Mouse (Mus musculus): Measurements from ENCODE around the gene Lipc. TPM values are rescaled to one million over a fixed set of nuclear protein-coding genes. Genes with fewer than 3 reads are reported as not detected.

Gene Lipc
- polyA plus RNA-seq (2016; fragmentation: Nextera tagmentation; extraction: Ambion mirVana) = not detected in 2 replicates

GRCm38 (mm10) chr9:70952126-70952525, at the start of gene Lipc:
TSS of gene Lipc (minus strand) at chr9:70952226.
- Histone ChIP-seq H3K36me3 (no peaks in the 10 kb centered on the region), H3K4me1 (replicated peaks) (0 out of 2 replicates have a peak, but pooled peaks cover 7% of the 10 kb centered on the region), H3K27ac (no peak within 1 kb of the TSS; the same call in 1 of the 2 replicates), H3K27me3 (ENCODE audit: insufficient read depth, poor library complexity, severe bottlenecking) (no peaks in the 10 kb centered on the region), H3K4me3 (no peak within 1 kb of the TSS), H3K9me3 (no peaks in the 10 kb centered on the region)
- 87% methylated on average over 4 of the region's 4 CpGs for WGBS
- no peak for DNase-seq (ENCODE audit: low spot score)

- WGBS = 81% methylated on average over 4 of the region's 4 CpGs
- no peak overlapping the region for H3K4me3 ChIP-seq
- DNase-seq (ENCODE audit: low spot score) = no peak
These were observed 47.1 kb upstream of the Lipc start for GRCm38 (mm10) chr9:70999161-70999560.

GRCm38 (mm10) chr9:70998719-70999118, 46.7 kb upstream of the Lipc start:
- no peak for DNase-seq (ENCODE audit: low spot score)
- Histone ChIP-seq H3K4me3 (no peak overlapping the region), H3K9me3 (no peaks in the 10 kb centered on the region), H3K27me3 (ENCODE audit: insufficient read depth, poor library complexity, severe bottlenecking) (no peaks in the 10 kb centered on the region), H3K27ac (no peak overlapping the region), H3K4me1 (replicated peaks) (no peaks in the 10 kb centered on the region), H3K36me3 (no peaks in the 10 kb centered on the region)
- 79% methylated on average over 6 of the region's 6 CpGs for WGBS

More at GRCm38 (mm10) chr9:70999161-70999560, 47.1 kb upstream of the Lipc start:
- H3K27me3 ChIP-seq (ENCODE audit: insufficient read depth, poor library complexity, severe bottlenecking) = no peaks in the 10 kb centered on the region
- H3K27ac ChIP-seq = no peak overlapping the region
- no peaks in the 10 kb centered on the region for H3K4me1 ChIP-seq (replicated peaks)
- H3K9me3 ChIP-seq = no peaks in the 10 kb centered on the region
- no peaks in the 10 kb centered on the region for H3K36me3 ChIP-seq

GRCm38 (mm10) chr9:70993326-70993725, 41.3 kb upstream of the Lipc start:
- Histone ChIP-seq H3K4me3 (no peak overlapping the region), H3K9me3 (no peaks in the 10 kb centered on the region), H3K4me1 (replicated peaks) (peaks cover 3% of the 10 kb centered on the region; the same call in 1 of the 2 replicates), H3K36me3 (no peaks in the 10 kb centered on the region), H3K27me3 (ENCODE audit: insufficient read depth, poor library complexity, severe bottlenecking) (no peaks in the 10 kb centered on the region), H3K27ac (no peak overlapping the region)
- DNase-seq (ENCODE audit: low spot score) = no peak
- WGBS = 75% methylated on average over 6 of the region's 6 CpGs

- Histone ChIP-seq H3K36me3 (no peaks in the 10 kb centered on the region), H3K9me3 (no peaks in the 10 kb centered on the region), H3K4me1 (replicated peaks) (peaks cover 17% of the 10 kb centered on the region), H3K4me3 (no peak overlapping the region), H3K27ac (no peak overlapping the region), H3K27me3 (ENCODE audit: insufficient read depth, poor library complexity, severe bottlenecking) (no peaks in the 10 kb centered on the region)
- no peak for DNase-seq (ENCODE audit: low spot score)
- WGBS = 92% methylated on average over 5 of the region's 5 CpGs
These were observed 39.4 kb upstream of the Lipc start for GRCm38 (mm10) chr9:70991401-70991800.

- H3K4me3 ChIP-seq = no peak overlapping the region
- peak; percentile 8 for DNase-seq (ENCODE audit: low spot score)
- H3K27ac ChIP-seq = no peak overlapping the region; the same call in 1 of the 2 replicates
- H3K9me3 ChIP-seq = peaks cover 3% of the 10 kb centered on the region; the same call in 1 of the 2 replicates
- no peaks in the 10 kb centered on the region for H3K36me3 ChIP-seq
- WGBS = 32% methylated on average over 2 of the region's 2 CpGs
- H3K4me1 ChIP-seq (replicated peaks) = peaks cover 15% of the 10 kb centered on the region
- no peaks in the 10 kb centered on the region for H3K27me3 ChIP-seq (ENCODE audit: insufficient read depth, poor library complexity, severe bottlenecking)
These were observed 35.2 kb upstream of the Lipc start for GRCm38 (mm10) chr9:70987210-70987609.

GRCm38 (mm10) chr9:70982991-70983480, 31.0 kb upstream of the Lipc start:
- Histone ChIP-seq H3K27ac (0 out of 2 replicates have a peak overlapping the region, but pooled peaks have one; percentile 8), H3K4me3 (no peak overlapping the region), H3K4me1 (replicated peaks) (peaks cover 15% of the 10 kb centered on the region), H3K9me3 (peaks cover 3% of the 10 kb centered on the region; the same call in 1 of the 2 replicates), H3K27me3 (ENCODE audit: insufficient read depth, poor library complexity, severe bottlenecking) (no peaks in the 10 kb centered on the region), H3K36me3 (no peaks in the 10 kb centered on the region)
- no peak for DNase-seq (ENCODE audit: low spot score)
- WGBS = 89% methylated on average over 3 of the region's 3 CpGs

GRCm38 (mm10) chr9:70981721-70982120, 29.7 kb upstream of the Lipc start:
- H3K36me3 ChIP-seq = no peaks in the 10 kb centered on the region
- no peak for DNase-seq (ENCODE audit: low spot score)

GRCm38 (mm10) chr9:70979641-70980040, 27.6 kb upstream of the Lipc start:
- no peak for DNase-seq (ENCODE audit: low spot score)
- no peaks in the 10 kb centered on the region for H3K27me3 ChIP-seq (ENCODE audit: insufficient read depth, poor library complexity, severe bottlenecking)
- no peaks in the 10 kb centered on the region for H3K36me3 ChIP-seq
- H3K9me3 ChIP-seq = no peaks in the 10 kb centered on the region
- 91% methylated on average over 2 of the region's 2 CpGs for WGBS
- H3K27ac ChIP-seq = no peak overlapping the region
- no peak overlapping the region for H3K4me3 ChIP-seq
- H3K4me1 ChIP-seq (replicated peaks) = no peaks in the 10 kb centered on the region

More at GRCm38 (mm10) chr9:70981721-70982120, 29.7 kb upstream of the Lipc start:
- H3K27ac ChIP-seq = no peak overlapping the region
- peaks cover 3% of the 10 kb centered on the region; the same call in 1 of the 2 replicates for H3K9me3 ChIP-seq
- peaks cover 4% of the 10 kb centered on the region for H3K4me1 ChIP-seq (replicated peaks)
- no peak overlapping the region for H3K4me3 ChIP-seq
- 87% methylated on average over 1 of the region's 1 CpGs for WGBS
- H3K27me3 ChIP-seq (ENCODE audit: insufficient read depth, poor library complexity, severe bottlenecking) = no peaks in the 10 kb centered on the region

- Histone ChIP-seq H3K4me3 (no peak overlapping the region), H3K27ac (no peak overlapping the region), H3K36me3 (no peaks in the 10 kb centered on the region), H3K4me1 (replicated peaks) (no peaks in the 10 kb centered on the region), H3K27me3 (ENCODE audit: insufficient read depth, poor library complexity, severe bottlenecking) (no peaks in the 10 kb centered on the region), H3K9me3 (no peaks in the 10 kb centered on the region)
- DNase-seq (ENCODE audit: low spot score) = no peak
- WGBS = 91% methylated on average over 5 of the region's 5 CpGs
These were observed 27.1 kb upstream of the Lipc start for GRCm38 (mm10) chr9:70979171-70979570.

GRCm38 (mm10) chr9:70977392-70977791, 25.4 kb upstream of the Lipc start:
- DNase-seq (ENCODE audit: low spot score) = no peak
- H3K4me1 ChIP-seq (replicated peaks) = no peaks in the 10 kb centered on the region
- no peak overlapping the region for H3K4me3 ChIP-seq
- no peaks in the 10 kb centered on the region for H3K36me3 ChIP-seq
- H3K27ac ChIP-seq = no peak overlapping the region
- 49% methylated on average over 1 of the region's 1 CpGs for WGBS
- no peaks in the 10 kb centered on the region for H3K9me3 ChIP-seq
- H3K27me3 ChIP-seq (ENCODE audit: insufficient read depth, poor library complexity, severe bottlenecking) = no peaks in the 10 kb centered on the region

GRCm38 (mm10) chr9:70975921-70976320, 23.9 kb upstream of the Lipc start:
- Histone ChIP-seq H3K27me3 (ENCODE audit: insufficient read depth, poor library complexity, severe bottlenecking) (no peaks in the 10 kb centered on the region), H3K4me3 (no peak overlapping the region), H3K9me3 (no peaks in the 10 kb centered on the region), H3K27ac (no peak overlapping the region), H3K4me1 (replicated peaks) (no peaks in the 10 kb centered on the region), H3K36me3 (no peaks in the 10 kb centered on the region)
- DNase-seq (ENCODE audit: low spot score) = no peak
- WGBS = 94% methylated on average over 2 of the region's 2 CpGs

- Histone ChIP-seq H3K27me3 (ENCODE audit: insufficient read depth, poor library complexity, severe bottlenecking) (no peaks in the 10 kb centered on the region), H3K9me3 (no peaks in the 10 kb centered on the region), H3K4me3 (no peak overlapping the region), H3K27ac (no peak overlapping the region), H3K4me1 (replicated peaks) (no peaks in the 10 kb centered on the region), H3K36me3 (no peaks in the 10 kb centered on the region)
- no peak for DNase-seq (ENCODE audit: low spot score)
These were observed 21.3 kb upstream of the Lipc start for GRCm38 (mm10) chr9:70973286-70973685.

GRCm38 (mm10) chr9:70969244-70969643, 17.2 kb upstream of the Lipc start:
- no peaks in the 10 kb centered on the region for H3K36me3 ChIP-seq
- H3K27me3 ChIP-seq (ENCODE audit: insufficient read depth, poor library complexity, severe bottlenecking) = no peaks in the 10 kb centered on the region
- 79% methylated on average over 3 of the region's 3 CpGs for WGBS
- H3K27ac ChIP-seq = no peak overlapping the region
- no peaks in the 10 kb centered on the region for H3K9me3 ChIP-seq
- DNase-seq (ENCODE audit: low spot score) = no peak
- H3K4me3 ChIP-seq = no peak overlapping the region
- H3K4me1 ChIP-seq (replicated peaks) = 0 out of 2 replicates have a peak, but pooled peaks cover 2% of the 10 kb centered on the region

All from hindbrain, embryonic 10.5 days (tissue).